Mouse (Mus musculus) brain, embryonic 14.5 days (tissue): ENCODE measurements around the gene 1810009A15Rik.

Source experiments
- CTCF ChIP-seq: fragments of 200-500 bp; IDR thresholded peaks from 2 replicates; pipeline ENCODE4 v1.5.1; 2012; ENCODE audit warnings: inconsistent platforms, mild to moderate bottlenecking, moderate library complexity, borderline replicate concordance; ENCODE audit not compliant: insufficient read depth, insufficient read length; ENCODE audit errors: extremely low read depth
- POLR2A ChIP-seq: fragments of 200-500 bp; IDR thresholded peaks from 2 replicates; pipeline ENCODE4 v1.6.1; 2012; ENCODE audit warnings: mild to moderate bottlenecking, inconsistent platforms, borderline replicate concordance; ENCODE audit not compliant: poor library complexity, insufficient read depth, insufficient read length, severe bottlenecking; ENCODE audit errors: extremely low read depth

GRCm38 (mm10) chr19:8870838-8871237 lies 17.8 kb upstream of the 1810009A15Rik start:
- no peak for TF ChIP-seq POLR2A
- no peak for TF ChIP-seq CTCF
